Mouse (Mus musculus): ENCODE measurements around the gene Sfr1.

Sfr1 gene

GRCm38 (mm10) chr19:47747072-47747471 is 15.6 kb downstream of the Sfr1 start:
- in situ Hi-C loops (cut with MboI; ENCODE audit: unreplicated experiment in 2 of 2) = loop anchor here in 1 of 2 experiments (25.0 kb wide), 1 partner anchor 190 kb away; the partner anchor contains the start of gene Cfap58

GRCm38 (mm10) chr19:47748950-47749349 is 17.5 kb downstream of the Sfr1 start:
- in situ Hi-C loops (cut with MboI; ENCODE audit: unreplicated experiment in 2 of 2) = loop anchor here in 1 of 2 experiments (25.0 kb wide), 1 partner anchor 188 kb away; the partner anchor contains the start of gene Cfap58

GRCm38 (mm10) chr19:47750391-47750790 is 18.9 kb downstream of the Sfr1 start:
- in situ Hi-C loops (cut with MboI; ENCODE audit: unreplicated experiment in 2 of 2) = loop anchor here in 1 of 2 experiments (25.0 kb wide), 1 partner anchor 913 kb away; no protein-coding TSS in a partner anchor

- in situ Hi-C loops (cut with MboI; ENCODE audit: unreplicated experiment in 2 of 2) = loop anchor here in 1 of 2 experiments (25.0 kb wide), 1 partner anchor 915 kb away; no protein-coding TSS in a partner anchor
Measured at GRCm38 (mm10) chr19:47752456-47752855, 21.0 kb downstream of the Sfr1 start.

- in situ Hi-C loops (cut with MboI; ENCODE audit: unreplicated experiment in 2 of 2) = loop anchor here in 1 of 2 experiments (25.0 kb wide), 1 partner anchor 917 kb away; no protein-coding TSS in a partner anchor
Measured at GRCm38 (mm10) chr19:47753921-47754320, 22.4 kb downstream of the Sfr1 start.

GRCm38 (mm10) chr19:47754931-47755330 is 23.4 kb downstream of the Sfr1 start:
- in situ Hi-C loops (cut with MboI; ENCODE audit: unreplicated experiment in 2 of 2) = loop anchor here in 1 of 2 experiments (25.0 kb wide), 1 partner anchor 918 kb away; no protein-coding TSS in a partner anchor

GRCm38 (mm10) chr19:47755625-47756024 is 24.1 kb downstream of the Sfr1 start:
- in situ Hi-C loops (cut with MboI; ENCODE audit: unreplicated experiment in 2 of 2) = loop anchor here in 1 of 2 experiments (25.0 kb wide), 1 partner anchor 918 kb away; no protein-coding TSS in a partner anchor

- in situ Hi-C loops (cut with MboI; ENCODE audit: unreplicated experiment in 2 of 2) = no loop called here
Measured at GRCm38 (mm10) chr19:47777847-47778246, 46.4 kb downstream of the Sfr1 start.

GRCm38 (mm10) chr19:47780145-47780544 is 48.7 kb downstream of the Sfr1 start:
- in situ Hi-C loops (cut with MboI; ENCODE audit: unreplicated experiment in 2 of 2) = loop anchor here in 1 of 2 experiments (5.0 kb wide), 1 partner anchor 52 kb away; no protein-coding TSS in a partner anchor

GRCm38 (mm10) chr19:47780972-47781371 is 49.5 kb downstream of the Sfr1 start:
- in situ Hi-C loops (cut with MboI; ENCODE audit: unreplicated experiment in 2 of 2) = loop anchor here in 1 of 2 experiments (5.0 kb wide), 1 partner anchor 51 kb away; no protein-coding TSS in a partner anchor

- in situ Hi-C loops (cut with MboI; ENCODE audit: unreplicated experiment in 2 of 2) = loop anchor here in 1 of 2 experiments (5.0 kb wide), 1 partner anchor 48 kb away; no protein-coding TSS in a partner anchor
Measured at GRCm38 (mm10) chr19:47783898-47784297, 52.4 kb downstream of the Sfr1 start.

Data from v-Abl transformed pro-B cells (cell line).